Mouse (Mus musculus) neutrophil, adult 5-6 weeks (primary cell): ENCODE measurements around the gene Mapre3. TPM values are rescaled to one million over a fixed set of nuclear protein-coding genes. Genes with fewer than 3 reads are reported as not detected.

Experiments used
- ATAC-seq: fragments of 151-379, 151-347 bp; 2 replicates; pipeline ENCODE4 v1.8.0; 2017; ENCODE audit warnings: mild to moderate bottlenecking, moderate TSS enrichment; ENCODE audit not compliant: insufficient number of reproducible peaks, poor library complexity, low FRiP score, severe bottlenecking; ENCODE audit errors: extremely low read depth
- total RNA-seq: library from RNA; stranded (forward); fragments of 200-1000 nt; gene quantifications from 2 replicates; pipeline ENCODE4 v1.2.3, GENCODE M21; 2017

Gene Mapre3
- total RNA-seq, 1 experiment from 2014 or later, result 3.0 TPM

DNA sequence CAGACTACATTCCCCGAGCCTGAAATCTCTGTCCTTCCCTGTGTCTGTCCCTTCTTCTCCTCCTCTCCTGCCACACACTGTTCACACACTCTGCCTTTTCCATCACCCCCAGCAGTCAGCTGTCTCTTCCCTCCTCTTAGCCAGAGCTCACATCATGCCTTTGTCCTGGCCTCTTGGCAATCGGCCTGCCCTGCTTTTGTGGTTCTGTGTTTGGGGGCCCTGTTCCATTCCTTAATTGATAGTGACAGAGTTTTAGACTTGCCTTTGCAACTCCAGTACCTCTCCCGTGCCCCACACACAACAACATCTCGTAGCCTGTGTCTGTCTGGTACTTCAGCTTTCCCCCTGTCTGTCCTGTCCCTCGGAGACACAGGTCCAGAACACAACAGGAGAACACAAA, 97.7 kb downstream of the Mapre3 start:
- no peak for ATAC-seq

- no peak for ATAC-seq
These were observed 98.8 kb downstream of the Mapre3 start, which contains the start of gene Emilin1 for GRCm38 (mm10) chr5:30913060-30913841. Gene Emilin1, plus strand, starts transcription at chr5:30913402.

- no peak for ATAC-seq
These were observed 99.7 kb downstream of the Mapre3 start for GRCm38 (mm10) chr5:30914101-30914635.

GRCm38 (mm10) chr5:30914849-30915248, 100.4 kb downstream of the Mapre3 start:
- no peak for ATAC-seq

DNA sequence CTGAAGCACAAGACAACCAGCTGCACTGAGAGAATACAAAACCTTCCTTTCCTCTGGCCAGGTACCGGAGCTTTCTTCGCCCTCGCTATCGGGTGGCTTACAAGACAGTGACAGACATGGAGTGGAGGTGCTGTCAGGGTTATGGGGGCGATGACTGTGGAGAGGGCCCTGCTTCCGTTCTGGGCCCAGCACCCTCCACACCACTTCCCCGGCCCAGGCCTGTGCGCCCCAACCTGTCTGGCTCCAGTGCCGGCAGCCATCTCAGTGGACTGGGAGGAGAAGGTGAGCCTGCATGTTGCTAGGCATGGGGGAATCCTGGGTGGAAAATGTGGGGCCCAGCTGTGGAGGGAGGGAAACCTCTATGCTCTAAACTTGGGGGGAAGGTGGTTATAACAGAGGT, 101.0 kb downstream of the Mapre3 start:
- ATAC-seq, result no peak

Other genes starting within 250 kb of the Mapre3 start
- not detected in 2 replicates for gene Kcnk3, start 226.5 kb upstream of the Mapre3 start, total RNA-seq
- 17.8 and 21.0 TPM in 2 replicates for gene Slc35f6, start 166.7 kb upstream of the Mapre3 start, total RNA-seq
- gene Cenpa, start 147.9 kb upstream of the Mapre3 start, total RNA-seq, result 56.1 and 56.7 TPM in 2 replicates
- gene Dpysl5, start 103.1 kb upstream of the Mapre3 start, total RNA-seq, result not detected in 2 replicates
- 21.4 and 22.2 TPM in 2 replicates for gene Tmem214, start 53.4 kb downstream of the Mapre3 start, total RNA-seq
- gene Agbl5, start 74.1 kb downstream of the Mapre3 start, total RNA-seq, result 12.3 and 14.7 TPM in 2 replicates
- 124 and 149 TPM in 2 replicates for gene Ost4, start 93.1 kb downstream of the Mapre3 start, total RNA-seq
- gene Emilin1, start 98.8 kb downstream of the Mapre3 start, total RNA-seq, result 2.1 and 2.2 TPM in 2 replicates
- 25.7 and 28.2 TPM in 2 replicates for gene Khk, start 106.8 kb downstream of the Mapre3 start, total RNA-seq
- 0.25 and 0.47 TPM in 2 replicates for gene Cgref1, start 130.9 kb downstream of the Mapre3 start, total RNA-seq
- 299 and 306 TPM in 2 replicates for gene Preb, start 145.7 kb downstream of the Mapre3 start, total RNA-seq
- gene Tcf23, start 154.0 kb downstream of the Mapre3 start, total RNA-seq, result not detected in 2 replicates
- gene Atraid, start 233.7 kb downstream of the Mapre3 start, total RNA-seq, result 50.5 and 56.0 TPM in 2 replicates
- 2.4 and 5.0 TPM in 2 replicates for gene Slc5a6, start 234.3 kb downstream of the Mapre3 start, total RNA-seq
- 10.6 and 19.6 TPM in 2 replicates for gene Cad, start 240.1 kb downstream of the Mapre3 start, total RNA-seq